In the genomic region with DNA sequence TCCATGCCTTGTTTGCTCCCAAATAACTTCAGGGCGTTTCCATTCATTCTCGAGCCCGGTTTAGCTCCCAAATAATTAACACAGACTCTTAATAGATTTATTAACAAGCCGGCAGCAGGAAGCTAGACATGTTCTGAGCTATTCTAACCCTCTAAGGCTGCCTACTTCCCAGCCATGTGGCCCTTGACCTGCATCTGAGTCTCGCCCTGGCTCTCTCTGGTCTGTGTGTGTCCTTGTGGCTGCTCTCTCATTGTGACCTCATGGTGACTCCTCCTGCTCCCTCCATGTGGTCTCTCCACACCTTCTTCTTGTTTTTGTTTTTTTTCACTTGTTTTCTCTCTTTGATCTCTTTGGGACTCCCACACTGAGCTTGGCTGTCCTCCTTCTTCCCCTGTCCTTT, we compare ENCODE assay signal across 19 mouse cellular contexts. TPM values are rescaled to one million over a fixed set of nuclear protein-coding genes. Genes with fewer than 3 reads are reported as not detected.
DNase-seq lines count a peak whose midpoint lies in the region; TF ChIP-seq lines count a peak whose summit lies in the region.
"Had no signal": no experiment of that assay in that cellular context is flagged by ENCODE, and none has a peak within 500 bp of the region (broad histone marks: within the 10 kb centered on the region; RNA-seq: fewer than 3 reads in every experiment).

No protein-coding gene starts in this region.

- no peak overlapping the region for H3K4me3 ChIP-seq in gastrocnemius, adult 2 months
- H3K4me3 ChIP-seq: embryonic facial prominence, embryonic 10.5 days; embryonic facial prominence, embryonic 12.5 days; forebrain, embryonic 13.5 days; forebrain, embryonic 15.5 days had no signal

- no peak for TF ChIP-seq CTCF in gastrocnemius, adult 2 months (IDR thresholded peaks at IDR 0.05)

- peak; percentile 27 to 65 for DNase-seq in adrenal gland, adult (ENCODE audit: inconsistent age in 2 of 2, low spot score in 1 of 2)
- DNase-seq in adrenal gland, postnatal 25 days = no peak
- peak; percentile 36 for DNase-seq in adrenal gland, adult 8-10 months
- no peak for DNase-seq in adrenal gland, postnatal 10 days
- no peak for DNase-seq in gastrocnemius, adult 2 months
- no peak for DNase-seq in gastrocnemius, postnatal 36 days
- DNase-seq in skeletal muscle tissue, adult 2 months (ENCODE audit: low read depth, low spot score) = peak; percentile 70
- DNase-seq: B cell, adult 2 months; cerebellum, adult 11-12 months; cerebellum, adult 2 months; cerebellum, adult 9-10 months; cerebellum, postnatal 10 days; cerebellum, postnatal 25 days; forebrain, postnatal 0 days had no signal

- peak overlapping the region; percentile 16 for H3K27ac ChIP-seq in gastrocnemius, adult 2 months
- H3K27ac ChIP-seq: embryonic facial prominence, embryonic 10.5 days; embryonic facial prominence, embryonic 12.5 days; forebrain, embryonic 13.5 days; forebrain, embryonic 15.5 days had no signal

- intact Hi-C loops in gastrocnemius, adult 2 months (cut with DNase I) = loop anchor here (10.0 kb wide), 1 partner anchor 58 kb away; a partner anchor contains a TSS
- intact Hi-C loops in gastrocnemius, postnatal 36 days (cut with DNase I) = no loop called here

RNA-seq across cellular contexts. Expression of a gene that starts 13.0 kb away (rescaled TPM):
- total RNA-seq in adrenal gland, postnatal 25 days (2021) = 17.7 and 20.3 TPM in 2 replicates
- total RNA-seq in adrenal gland, adult 8-10 months (2022) = 10 to 100 TPM; 14.3 to 31.1 (median 23.4) TPM
- total RNA-seq in adrenal gland, postnatal 10 days (2021) = 10 to 100 TPM; 19.4 to 22.9 TPM
- total RNA-seq in gastrocnemius, adult 2 months (2021) = 10 to 100 TPM; 11.7 to 16.0 TPM
- total RNA-seq in gastrocnemius, postnatal 36 days (2021) = 10 to 100 TPM; 18.0 to 27.2 TPM

RNA-seq across cellular contexts. Expression of a gene that starts 19.3 kb away (rescaled TPM):
- total RNA-seq in adrenal gland, postnatal 25 days (2021) = not detected in 2 replicates
- total RNA-seq in adrenal gland, adult 8-10 months (2022) = not detected
- total RNA-seq in adrenal gland, postnatal 10 days (2021) = 100 to 1,000 TPM; 132 to 141 TPM
- total RNA-seq in gastrocnemius, adult 2 months (2021) = over 10,000 TPM in 1 of 2 experiments, 1,000 to 10,000 TPM in 1; 9,151 to 16,547 TPM
- over 10,000 TPM; 16,417 to 20,637 TPM for total RNA-seq in gastrocnemius, postnatal 36 days (2021)
- total RNA-seq: G1E had no signal

RNA-seq across cellular contexts. Expression of a gene that starts 57.7 kb away (rescaled TPM):
- total RNA-seq in adrenal gland, postnatal 25 days (2021) = 1.00 and 1.2 TPM in 2 replicates
- 1 to 10 TPM; 2.0 to 5.1 (median 3.3) TPM for total RNA-seq in adrenal gland, adult 8-10 months (2022)
- total RNA-seq in adrenal gland, postnatal 10 days (2021) = 1 to 10 TPM; 4.1 to 6.3 TPM
- 1 to 10 TPM in 1 of 2 experiments, not detected in 1; 1.2 TPM for total RNA-seq in gastrocnemius, adult 2 months (2021)
- total RNA-seq in gastrocnemius, postnatal 36 days (2021) = 1 to 10 TPM in 1 of 2 experiments, under 1 TPM in 1; 0.91 to 1.2 TPM

Comparison
In these comparisons a context has a peak if more than half of its experiments do, and no peak if none do; other contexts are left out.
1. DNase-seq: peak in adrenal gland, adult (2 of 2), adrenal gland, adult 8-10 months (single experiment) and skeletal muscle tissue, adult 2 months (single experiment); none in adrenal gland, postnatal 25 days (single experiment), adrenal gland, postnatal 10 days (single experiment), gastrocnemius, adult 2 months (single experiment) and gastrocnemius, postnatal 36 days (0 of 2).
2. RNA of a gene that starts 19.3 kb away (total RNA-seq): 16,417 to 20,637 TPM in gastrocnemius, postnatal 36 days, 9,151 to 16,547 TPM in gastrocnemius, adult 2 months and 132 to 141 TPM in adrenal gland, postnatal 10 days; not detected in adrenal gland, postnatal 25 days and not detected in adrenal gland, adult 8-10 months; every median in the first group is over 100 times any median in the second.